Comparison of ENCODE assay signal across 8 mouse cellular contexts in genomic region chr1:125482459-125483287, GRCm38 (mm10). TPM values are rescaled to one million over a fixed set of nuclear protein-coding genes. Genes with fewer than 3 reads are reported as not detected.
DNase-seq lines count a peak whose midpoint lies in the region; ATAC-seq and TF ChIP-seq lines count a peak whose summit lies in the region.

No protein-coding gene starts in this region.

- no peaks in the 10 kb centered on the region for H3K9me3 ChIP-seq in midbrain, embryonic 14.5 days (ENCODE audit: control insufficient read depth, low read length)
- no peaks in the 10 kb centered on the region for H3K9me3 ChIP-seq in midbrain, embryonic 10.5 days (replicated peaks)
- H3K9me3 ChIP-seq in forebrain, postnatal 0 days (ENCODE audit: low read length) = no peaks in the 10 kb centered on the region

- no peak overlapping the region for H3K4me2 ChIP-seq in midbrain, embryonic 14.5 days (ENCODE audit: low read length)
- H3K4me2 ChIP-seq in forebrain, postnatal 0 days (ENCODE audit: low read depth) = no peak overlapping the region

- H3K9ac ChIP-seq in midbrain, embryonic 14.5 days (replicated peaks; ENCODE audit: low read length) = no peak overlapping the region
- no peak overlapping the region for H3K9ac ChIP-seq in forebrain, postnatal 0 days

- ATAC-seq in midbrain, embryonic 14.5 days (ENCODE audit: low FRiP score, low TSS enrichment) = no peak
- ATAC-seq in forebrain, postnatal 0 days = peak; percentile 85

- intact Hi-C loops in gastrocnemius, postnatal 14 days (cut with DNase I; ENCODE audit: low total_unique reads) = no loop called here

- H3K4me3 ChIP-seq in midbrain, embryonic 14.5 days (replicated peaks; ENCODE audit: low read depth, low read length) = no peak overlapping the region
- no peak overlapping the region for H3K4me3 ChIP-seq in midbrain, embryonic 10.5 days
- H3K4me3 ChIP-seq in forebrain, postnatal 0 days (ENCODE audit: low read depth, low read length) = no peak overlapping the region

- TF ChIP-seq CTCF in forebrain, postnatal 0 days (IDR thresholded peaks at IDR 0.05; ENCODE audit: low read depth) = no peak

- 75% methylated on average over 10 of the region's 10 CpGs for WGBS in midbrain, embryonic 14.5 days
- 87% methylated on average over 10 of the region's 10 CpGs for WGBS in midbrain, embryonic 10.5 days
- 66% methylated on average over 10 of the region's 10 CpGs for WGBS in forebrain, postnatal 0 days

- no peak overlapping the region for H3K27ac ChIP-seq in midbrain, embryonic 14.5 days (replicated peaks; ENCODE audit: low read depth, low read length)
- H3K27ac ChIP-seq in midbrain, embryonic 10.5 days (replicated peaks) = no peak overlapping the region
- no peak overlapping the region; the same call in 1 of the 2 replicates for H3K27ac ChIP-seq in forebrain, postnatal 0 days (ENCODE audit: low read depth, low read length)

- no peaks in the 10 kb centered on the region for H3K4me1 ChIP-seq in midbrain, embryonic 14.5 days (ENCODE audit: control insufficient read depth, insufficient read depth, low read length)
- peaks cover 7% of the 10 kb centered on the region; the same call in 1 of the 2 replicates for H3K4me1 ChIP-seq in midbrain, embryonic 10.5 days
- no peaks in the 10 kb centered on the region for H3K4me1 ChIP-seq in forebrain, postnatal 0 days (ENCODE audit: insufficient read depth)

- DNase-seq in midbrain, embryonic 14.5 days = peak; percentile 25
- no peak for DNase-seq in midbrain, embryonic 10.5 days (ENCODE audit: low spot score)
- peak; percentile 36 for DNase-seq in forebrain, postnatal 0 days
- DNase-seq in layer of hippocampus, adult 9-10 months (ENCODE audit: low spot score) = peak; percentile 55
- DNase-seq in right cerebral cortex, postnatal 25 days = peak; percentile 11
- no peak for DNase-seq in adrenal gland, postnatal 10 days
- no peak for DNase-seq in gastrocnemius, postnatal 14 days
- DNase-seq in heart, adult 9 months (ENCODE audit: low spot score in 2 of 2) = no peak

- no peaks in the 10 kb centered on the region for H3K27me3 ChIP-seq in midbrain, embryonic 14.5 days (ENCODE audit: control insufficient read depth, insufficient read depth, low read length)
- no peaks in the 10 kb centered on the region for H3K27me3 ChIP-seq in midbrain, embryonic 10.5 days (ENCODE audit: low read depth, poor library complexity, severe bottlenecking)
- H3K27me3 ChIP-seq in forebrain, postnatal 0 days (ENCODE audit: insufficient read depth, low read length) = no peaks in the 10 kb centered on the region

- H3K36me3 ChIP-seq in midbrain, embryonic 14.5 days (ENCODE audit: control insufficient read depth, insufficient read depth, low read length) = no peaks in the 10 kb centered on the region
- H3K36me3 ChIP-seq in midbrain, embryonic 10.5 days = no peaks in the 10 kb centered on the region
- no peaks in the 10 kb centered on the region for H3K36me3 ChIP-seq in forebrain, postnatal 0 days (ENCODE audit: insufficient read depth)

RNA-seq across cellular contexts. Expression of gene Actr3, which starts 47.1 kb away (rescaled TPM):
- 210 and 274 TPM in 2 replicates for polyA plus RNA-seq in midbrain, embryonic 14.5 days (2014; fragmentation: Nextera tagmentation; extraction: Ambion mirVana)
- polyA plus RNA-seq in midbrain, embryonic 10.5 days (2016; fragmentation: Nextera tagmentation; extraction: Ambion mirVana) = 232 and 245 TPM in 2 replicates
- 301 and 316 TPM in 2 replicates for total RNA-seq in forebrain, postnatal 0 days (2014; rRNA removed)
- 180 and 216 TPM in 2 replicates for polyA plus RNA-seq in forebrain, postnatal 0 days (2015; fragmentation: Nextera tagmentation; extraction: Ambion mirVana)
- 100 to 1,000 TPM; 184 to 187 TPM for total RNA-seq in adrenal gland, postnatal 10 days (2021)
- total RNA-seq in gastrocnemius, postnatal 14 days (2021) = 10 to 100 TPM; 56.2 to 63.8 TPM

Comparison
In these comparisons a context has a peak if more than half of its experiments do, and no peak if none do; other contexts are left out.
1. DNase-seq: peak in midbrain, embryonic 14.5 days (single experiment), forebrain, postnatal 0 days (single experiment), layer of hippocampus, adult 9-10 months (single experiment) and right cerebral cortex, postnatal 25 days (single experiment); none in midbrain, embryonic 10.5 days (single experiment), adrenal gland, postnatal 10 days (single experiment), gastrocnemius, postnatal 14 days (single experiment) and heart, adult 9 months (0 of 2).